8 mouse cellular contexts compared by ENCODE assay signal in the genomic region with DNA sequence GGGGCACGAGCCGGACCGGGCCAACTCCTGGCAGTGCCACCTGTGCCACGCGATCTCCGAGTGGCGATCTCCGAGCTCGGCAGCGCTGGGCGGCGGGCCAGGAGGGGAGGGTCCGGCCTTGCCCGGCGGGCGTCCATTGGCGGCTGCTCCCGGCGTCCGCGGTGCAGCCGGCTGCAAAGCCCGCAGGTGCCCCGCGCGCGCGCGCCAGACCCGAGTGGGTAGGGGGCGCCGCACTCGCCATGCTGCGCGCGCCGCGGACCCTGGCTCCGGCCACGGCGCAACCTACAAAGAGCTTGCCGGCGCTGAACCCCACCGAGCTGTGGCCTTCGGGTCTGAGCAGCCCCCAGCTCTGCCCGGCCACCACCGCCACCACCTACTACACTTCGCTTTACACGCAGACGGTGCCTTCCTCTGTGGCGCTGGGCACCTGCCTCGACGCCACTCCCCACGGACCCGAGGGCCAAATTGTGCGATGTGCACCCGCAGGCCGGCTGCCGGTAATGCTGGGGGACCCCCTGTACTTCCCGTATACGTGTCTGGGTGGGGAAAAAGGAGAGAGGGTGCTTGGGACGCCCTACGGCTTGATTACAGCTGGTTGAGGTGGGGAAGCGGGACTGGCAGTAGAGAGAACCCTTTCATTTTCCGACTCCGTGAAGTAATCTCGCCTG. TPM values are rescaled to one million over a fixed set of nuclear protein-coding genes. Genes with fewer than 3 reads are reported as not detected.
DNase-seq lines count a peak whose midpoint lies in the region; ATAC-seq and TF ChIP-seq lines count a peak whose summit lies in the region.

No protein-coding gene starts in this region.

- H3K9me3 ChIP-seq in heart, embryonic 14.5 days (ENCODE audit: control insufficient read depth, low read length), result no peaks in the 10 kb centered on the region

- no peaks in the 10 kb centered on the region for H3K4me1 ChIP-seq in cortical plate, adult 2 months (ENCODE audit: control insufficient read depth, insufficient read depth, low read length)
- H3K4me1 ChIP-seq in heart, embryonic 14.5 days (ENCODE audit: control insufficient read depth in 2 of 2, insufficient read depth in 2 of 2, low read length in 2 of 2), result peaks cover 20 to 41% of the 10 kb centered on the region in 2 experiments

- H3K27ac ChIP-seq in left cerebral cortex, adult 2 months, result no peak overlapping the region
- no peak overlapping the region for H3K27ac ChIP-seq in cortical plate, adult 2 months (ENCODE audit: insufficient read depth, low read length)
- peak overlapping the region; percentile 36 to 48 for H3K27ac ChIP-seq in heart, embryonic 14.5 days (replicated peaks in 1 of 2; ENCODE audit: control insufficient read depth in 1 of 2, insufficient read depth in 1 of 2, low read depth in 2 of 2, low read length in 2 of 2)

- H3K36me3 ChIP-seq in heart, embryonic 14.5 days (ENCODE audit: control insufficient read depth, insufficient read depth, low read length), result no peaks in the 10 kb centered on the region

- peak overlapping the region; percentile 50 for H3K4me3 ChIP-seq in left cerebral cortex, adult 2 months
- H3K4me3 ChIP-seq in cortical plate, adult 2 months (ENCODE audit: insufficient read depth, low read length), result peak overlapping the region; percentile 50
- peak overlapping the region; percentile 62 to 70 for H3K4me3 ChIP-seq in heart, embryonic 14.5 days (ENCODE audit: control insufficient read depth in 1 of 2, insufficient read depth in 1 of 2, low read depth in 1 of 2, low read length in 2 of 2)

- intact Hi-C loops in left cerebral cortex, adult 2 months (cut with DNase I), result no loop called here

- WGBS in heart, embryonic 14.5 days, result 0% methylated on average over 59 of the region's 67 CpGs

- ATAC-seq in heart, embryonic 14.5 days (ENCODE audit: insufficient number of reproducible peaks, insufficient read depth, low FRiP score, low read depth), result peak; percentile 37; the same call in 1 of the 2 replicates

- H3K27me3 ChIP-seq in heart, embryonic 14.5 days (ENCODE audit: control insufficient read depth, insufficient read depth, low read length), result no peaks in the 10 kb centered on the region

- TF ChIP-seq CTCF in left cerebral cortex, adult 2 months (IDR thresholded peaks at IDR 0.05), result no peak
- TF ChIP-seq CTCF in cortical plate, adult 2 months (IDR thresholded peaks at IDR 0.05; ENCODE audit: extremely low read depth, insufficient read depth, low read length), result no peak

- peak overlapping the region; percentile 98 for H3K4me2 ChIP-seq in heart, embryonic 14.5 days (ENCODE audit: low read length)

- no peak for TF ChIP-seq POLR2A in cortical plate, adult 2 months (IDR thresholded peaks at IDR 0.05; ENCODE audit: extremely low read depth, insufficient read depth, low read length)

- H3K9ac ChIP-seq in heart, embryonic 14.5 days (ENCODE audit: low read length), result peak overlapping the region; percentile 80

- DNase-seq in left cerebral cortex, adult 2 months (ENCODE audit: extremely low spot score in 1 of 2, low spot score in 2 of 2), result no peak
- DNase-seq in left cerebral cortex, adult 11 months (ENCODE audit: low spot score), result no peak
- DNase-seq in kidney, postnatal 10 days, result peak; percentile 88
- peak; percentile 83 to 87 for DNase-seq in lung, postnatal 4 days
- DNase-seq in spleen, postnatal 36 days (ENCODE audit: low spot score in 2 of 2), result peak; percentile 46 to 55
- DNase-seq in layer of hippocampus, adult 8-10 months (ENCODE audit: low spot score in 2 of 2), result no peak

RNA-seq across cellular contexts. Expression of gene E2f2, which starts 0.5 kb away (rescaled TPM):
- total RNA-seq in left cerebral cortex, adult 2 months (2021), result 1 to 10 TPM in 1 of 2 experiments, under 1 TPM in 1; 0.36 to 1.3 TPM
- polyA plus RNA-seq in cortical plate, adult 2 months (2012; rRNA removed), result 0.67 and 0.78 TPM in 2 replicates
- polyA plus RNA-seq in heart, embryonic 14.5 days (2014; fragmentation: Nextera tagmentation; extraction: Ambion mirVana), result 2.5 and 3.1 TPM in 2 replicates
- 1 to 10 TPM in 2 of 4 experiments, under 1 TPM in 2; 0.57 to 1.2 (median 0.98) TPM for total RNA-seq in layer of hippocampus, adult 8-10 months (2022)

RNA-seq across cellular contexts. Expression of gene Id3, which starts 29.4 kb away (rescaled TPM):
- total RNA-seq in left cerebral cortex, adult 2 months (2021), result 10 to 100 TPM; 26.8 to 36.1 TPM
- 75.7 and 82.9 TPM in 2 replicates for polyA plus RNA-seq in cortical plate, adult 2 months (2012; rRNA removed)
- 247 and 296 TPM in 2 replicates for polyA plus RNA-seq in heart, embryonic 14.5 days (2014; fragmentation: Nextera tagmentation; extraction: Ambion mirVana)
- total RNA-seq in layer of hippocampus, adult 8-10 months (2022), result 10 to 100 TPM; 40.5 to 59.5 (median 48.7) TPM

RNA-seq across cellular contexts. Expression of gene Asap3, which starts 33.5 kb away (rescaled TPM):
- total RNA-seq in left cerebral cortex, adult 2 months (2021), result 1 to 10 TPM; 2.2 to 2.4 TPM
- polyA plus RNA-seq in cortical plate, adult 2 months (2012; rRNA removed), result 2.9 and 3.2 TPM in 2 replicates
- polyA plus RNA-seq in heart, embryonic 14.5 days (2014; fragmentation: Nextera tagmentation; extraction: Ambion mirVana), result 1.3 and 1.5 TPM in 2 replicates
- total RNA-seq in layer of hippocampus, adult 8-10 months (2022), result 1 to 10 TPM; 2.5 to 6.3 (median 4.6) TPM

Comparison
In these comparisons a context has a peak if more than half of its experiments do, and no peak if none do; other contexts are left out.
1. DNase-seq: peak in kidney, postnatal 10 days (single experiment), lung, postnatal 4 days (2 of 2) and spleen, postnatal 36 days (2 of 2); none in left cerebral cortex, adult 2 months (0 of 2), left cerebral cortex, adult 11 months (single experiment) and layer of hippocampus, adult 8-10 months (0 of 2).
2. H3K27ac ChIP-seq: peak in heart, embryonic 14.5 days (2 of 2); none in left cerebral cortex, adult 2 months (single experiment) and cortical plate, adult 2 months (single experiment).
3. Peak in every context shown above with its lines, with median percentiles within 50 percentile points of each other: H3K4me3 ChIP-seq.